Mouse (Mus musculus) MEL (cell line): ENCODE data around the gene Olfr70. TPM values are rescaled to one million over a fixed set of nuclear protein-coding genes. Genes with fewer than 3 reads are reported as not detected.
A peak's percentile ranks its signal among the peaks of the same experiment; 100 is the strongest.

Experiments
- DNase-seq: peaks from one replicate; pipeline ENCODE4 v3.0.0; 2011; ENCODE audit warnings: low read depth, low spot score
- H3K27ac ChIP-seq: 2 replicates; pipeline ENCODE4 v1.5.1; 2012; ENCODE audit warnings: low read depth, mild to moderate bottlenecking, control low read depth, low read length, moderate library complexity; ENCODE audit not compliant: control insufficient read depth
- H3K27me3 ChIP-seq, 2 experiments: fragments of 150-350 bp in 1 of 2; sonication (generic) in 1 of 2; 2 replicates each; pipeline ENCODE4 v1.6.1; 2012; ENCODE audit warnings: low read length in 2 of 2, mild to moderate bottlenecking in 2 of 2, improper control_type of control experiment in 1 of 2, moderate library complexity in 1 of 2; ENCODE audit not compliant: insufficient read depth in 2 of 2, control insufficient read depth in 1 of 2
- H3K36me3 ChIP-seq, 2 experiments: 2 replicates each; pipeline ENCODE4 v1.6.1; 2012 to 2014; ENCODE audit warnings: low read length in 2 of 2, improper control_type of control experiment in 1 of 2, inconsistent platforms in 1 of 2, mild to moderate bottlenecking in 1 of 2; ENCODE audit not compliant: insufficient read depth in 2 of 2, control insufficient read depth in 1 of 2
- H3K4me1 ChIP-seq, 2 experiments: fragments of 150-350 bp in 1 of 2; sonication (generic) in 1 of 2; 2 replicates each; pipeline ENCODE4 v1.6.1; 2012; ENCODE audit warnings: low read length in 2 of 2, improper control_type of control experiment in 1 of 2, mild to moderate bottlenecking in 1 of 2; ENCODE audit not compliant: insufficient read depth in 2 of 2, control insufficient read depth in 1 of 2
- H3K4me3 ChIP-seq, 2 experiments: fragments of 150-350 bp in 1 of 2; sonication (generic) in 1 of 2; 2 replicates each; pipeline ENCODE4 v1.5.1; 2012; ENCODE audit warnings: low read depth in 2 of 2, low read length in 2 of 2, mild to moderate bottlenecking in 2 of 2, moderate library complexity in 2 of 2, control low read depth in 1 of 2, improper control_type of control experiment in 1 of 2; ENCODE audit not compliant: control insufficient read depth in 1 of 2, insufficient read depth in 1 of 2
- H3K79me2 ChIP-seq: 2 replicates; pipeline ENCODE4 v1.6.1; 2012; ENCODE audit warnings: mild to moderate bottlenecking, low read length, moderate library complexity; ENCODE audit not compliant: control insufficient read depth, poor library complexity, insufficient read depth
- H3K9ac ChIP-seq: 2 replicates; pipeline ENCODE4 v1.6.1; 2012; ENCODE audit warnings: low read depth, mild to moderate bottlenecking, control low read depth, low read length, moderate library complexity; ENCODE audit not compliant: control insufficient read depth, poor library complexity, severe bottlenecking
- H3K9me3 ChIP-seq: fragments of 150-350 bp; sonication (generic); replicated peaks from 2 replicates; pipeline ENCODE4 v1.6.1; 2012; ENCODE audit warnings: mild to moderate bottlenecking, low read length, improper control_type of control experiment, moderate library complexity; ENCODE audit not compliant: insufficient read depth
- CTCF ChIP-seq, 3 experiments: IDR thresholded peaks in 2 of 3; conservative IDR thresholded peaks in 1 of 3; 2 replicates each; pipeline ENCODE4 v1.5.1; 2011 to 2012; ENCODE audit warnings: low read length in 3 of 3, low read depth in 2 of 3, mild to moderate bottlenecking in 2 of 3, improper control_type of control experiment in 1 of 3, inconsistent platforms in 1 of 3, mixed read lengths in 1 of 3, moderate library complexity in 1 of 3; ENCODE audit not compliant: control insufficient read depth in 1 of 3, insufficient read depth in 1 of 3, poor library complexity in 1 of 3, severe bottlenecking in 1 of 3
- E2F4 ChIP-seq: IDR thresholded peaks from 2 replicates; pipeline ENCODE4 v1.6.1; 2011; ENCODE audit warnings: low read depth, low read length, improper control_type of control experiment, borderline replicate concordance
- GABPA ChIP-seq: IDR thresholded peaks from 2 replicates; pipeline ENCODE4 v1.6.1; 2012; ENCODE audit warnings: low read depth, mild to moderate bottlenecking, inconsistent platforms, low read length, improper control_type of control experiment, moderate library complexity
- GATA1 ChIP-seq: IDR thresholded peaks from 2 replicates; pipeline ENCODE4 v1.6.1; 2011; ENCODE audit warnings: low read depth, low read length, improper control_type of control experiment
- MAZ ChIP-seq: IDR thresholded peaks from 2 replicates; pipeline ENCODE4 v1.6.1; 2012; ENCODE audit warnings: low read depth, mild to moderate bottlenecking, inconsistent platforms, low read length, improper control_type of control experiment
- MEF2A ChIP-seq: IDR thresholded peaks from 2 replicates; pipeline ENCODE4 v1.6.1; 2014; ENCODE audit warnings: low read depth, mild to moderate bottlenecking, inconsistent platforms, low read length, improper control_type of control experiment; ENCODE audit not compliant: poor library complexity, insufficient replicate concordance, severe bottlenecking; ENCODE audit errors: extremely low read depth
- MXI1 ChIP-seq: IDR thresholded peaks from 2 replicates; pipeline ENCODE4 v1.6.1; 2011; ENCODE audit warnings: mild to moderate bottlenecking, low read depth, low read length, improper control_type of control experiment
- RAD21 ChIP-seq: IDR thresholded peaks from 2 replicates; pipeline ENCODE4 v1.6.1; 2011; ENCODE audit warnings: mild to moderate bottlenecking, low read depth, low read length, improper control_type of control experiment
- RCOR1 ChIP-seq: IDR thresholded peaks from 2 replicates; pipeline ENCODE4 v1.6.1; 2012; ENCODE audit warnings: low read depth, mild to moderate bottlenecking, inconsistent platforms, low read length, improper control_type of control experiment
- SMC3 ChIP-seq: IDR thresholded peaks from 2 replicates; pipeline ENCODE4 v1.6.1; 2011; ENCODE audit warnings: low read depth, low read length, improper control_type of control experiment
- UBTF ChIP-seq: IDR thresholded peaks from 2 replicates; pipeline ENCODE4 v1.6.1; 2012; ENCODE audit warnings: low read depth, mild to moderate bottlenecking, inconsistent platforms, low read length, improper control_type of control experiment, moderate library complexity, borderline replicate concordance; ENCODE audit not compliant: insufficient read depth
- USF1 ChIP-seq: IDR thresholded peaks from 2 replicates; pipeline ENCODE4 v1.6.1; 2014; ENCODE audit warnings: low read depth, mild to moderate bottlenecking, inconsistent platforms, low read length, improper control_type of control experiment, moderate library complexity
- ZC3H11A ChIP-seq: IDR thresholded peaks from 2 replicates; pipeline ENCODE4 v1.6.1; 2012; ENCODE audit warnings: low read depth, mild to moderate bottlenecking, inconsistent platforms, low read length, improper control_type of control experiment
- polyA plus RNA-seq, 2 experiments: library from polyadenylated mRNA; stranded (reverse) in 1 of 2; unstranded in 1 of 2; fragments of >175 nt in 1 of 2; fragments of >200 nt in 1 of 2; gene quantifications; 2 replicates each; pipeline versions ENCODE4 v1.2.1 to v1.2.4; 2012; ENCODE audit warnings: low replicate concordance in 2 of 2, low read depth in 1 of 2; ENCODE audit not compliant: insufficient read length in 2 of 2, insufficient read depth in 1 of 2, missing spikeins in 1 of 2
- total RNA-seq: library from RNA; depleted of rRNA; stranded (reverse); fragments of 300-350 nt; gene quantifications from 2 replicates; pipeline ENCODE4 v1.2.3, GENCODE M21; 2012; rRNA removed

The Olfr70 gene
- not detected in 2 replicates for total RNA-seq
- polyA plus RNA-seq = not detected

GRCm38 (mm10) chr4:43700707-43701106 lies at the start of gene Olfr70:
Olfr70 (minus strand) TSS chr4:43700807.
- TF ChIP-seq MXI1 = no peak
- no peak for TF ChIP-seq RCOR1
- no peak for TF ChIP-seq GABPA
- no peak for TF ChIP-seq UBTF
- no peak for TF ChIP-seq E2F4
- no peak for TF ChIP-seq CTCF (IDR thresholded peaks at IDR 0.05 in 2 of 3, conservative IDR thresholded peaks at IDR 0.05 in 1 of 3; ENCODE audit: control insufficient read depth in 1 of 3, insufficient read depth in 1 of 3, low read depth in 2 of 3, low read length in 3 of 3, poor library complexity in 1 of 3, severe bottlenecking in 1 of 3)
- no peak for DNase-seq
- no peak within 1 kb of the TSS for H3K9ac ChIP-seq
- H3K36me3 ChIP-seq = no peaks in the 10 kb centered on the region; a peak in 1 of 4 replicates
- H3K4me1 ChIP-seq = peaks cover 0 to 3% of the 10 kb centered on the region in 2 experiments; a peak in 1 of 4 replicates
- peaks cover 0 to 9% of the 10 kb centered on the region in 2 experiments; a peak in 2 of 4 replicates for H3K27me3 ChIP-seq
- no peaks in the 10 kb centered on the region for H3K9me3 ChIP-seq
- no peak within 1 kb of the TSS for H3K4me3 ChIP-seq
- H3K27ac ChIP-seq = no peak within 1 kb of the TSS
- no peaks in the 10 kb centered on the region for H3K79me2 ChIP-seq

GRCm38 (mm10) chr4:43745187-43745586 lies 44.6 kb upstream of the Olfr70 start:
- no peaks in the 10 kb centered on the region for H3K9me3 ChIP-seq
- no peak overlapping the region for H3K9ac ChIP-seq
- no peaks in the 10 kb centered on the region for H3K79me2 ChIP-seq
- H3K4me3 ChIP-seq = no peak overlapping the region
- H3K27ac ChIP-seq = no peak overlapping the region
- H3K36me3 ChIP-seq = no peaks in the 10 kb centered on the region
- no peaks in the 10 kb centered on the region for H3K4me1 ChIP-seq
- peak; percentile 40 for DNase-seq
- H3K27me3 ChIP-seq = peaks cover 5 to 14% of the 10 kb centered on the region in 2 experiments
- TF ChIP-seq MEF2A (no peak), MAZ (no peak), SMC3 (peak; percentile 40), ZC3H11A (0 out of 2 replicates have a peak, but pooled peaks have one; percentile 11), CTCF (IDR thresholded peaks at IDR 0.05 in 2 of 3, conservative IDR thresholded peaks at IDR 0.05 in 1 of 3; ENCODE audit: control insufficient read depth in 1 of 3, insufficient read depth in 1 of 3, low read depth in 2 of 3, low read length in 3 of 3, poor library complexity in 1 of 3, severe bottlenecking in 1 of 3) (peak in 2 of 3 experiments; percentile 41 to 58; a peak in 4 of 6 replicates), RAD21 (peak; percentile 53), GATA1 (no peak)

GRCm38 (mm10) chr4:43743099-43743498 lies 42.5 kb upstream of the Olfr70 start:
- H3K79me2 ChIP-seq = no peaks in the 10 kb centered on the region
- H3K9me3 ChIP-seq = no peaks in the 10 kb centered on the region
- H3K9ac ChIP-seq = no peak overlapping the region
- DNase-seq = no peak
- H3K27ac ChIP-seq = no peak overlapping the region
- peaks cover 8 to 23% of the 10 kb centered on the region in 2 experiments for H3K27me3 ChIP-seq
- TF ChIP-seq USF1 = no peak
- TF ChIP-seq RAD21 = peak; percentile 19
- peak; percentile 31; the same call in 1 of the 2 replicates for TF ChIP-seq SMC3
- TF ChIP-seq CTCF (IDR thresholded peaks at IDR 0.05 in 2 of 3, conservative IDR thresholded peaks at IDR 0.05 in 1 of 3; ENCODE audit: control insufficient read depth in 1 of 3, insufficient read depth in 1 of 3, low read depth in 2 of 3, low read length in 3 of 3, poor library complexity in 1 of 3, severe bottlenecking in 1 of 3) = peak in 1 of 3 experiments; percentile 29; a peak in 2 of 6 replicates
- H3K36me3 ChIP-seq = no peaks in the 10 kb centered on the region
- no peak overlapping the region for H3K4me3 ChIP-seq
- H3K4me1 ChIP-seq = no peaks in the 10 kb centered on the region
